Mouse (Mus musculus): ENCODE data around the gene Dpy19l2. TPM values are rescaled to one million over a fixed set of nuclear protein-coding genes. Genes with fewer than 3 reads are reported as not detected.

The Dpy19l2 gene
- polyA plus RNA-seq (2012; rRNA removed) = not detected in 2 replicates

GRCm38 (mm10) chr9:24695700-24696404 lies at the start of gene Dpy19l2:
Gene Dpy19l2, minus strand, starts transcription at chr9:24696293.

GRCm38 (mm10) chr9:24624896-24625295 lies 71.2 kb downstream of the Dpy19l2 start, which contains the start of gene Cypt4:
Gene Cypt4, plus strand, starts transcription at chr9:24625196.

Other genes with a start within 250 kb of the Dpy19l2 start
- 0.85 and 0.88 TPM in 2 replicates for gene Dpy19l1, start 193.2 kb downstream of the Dpy19l2 start, polyA plus RNA-seq (2012; rRNA removed)
- gene Cypt4, start 71.1 kb downstream of the Dpy19l2 start, polyA plus RNA-seq (2012; rRNA removed) = not detected in 2 replicates
- gene Tbx20, start 78.0 kb upstream of the Dpy19l2 start, polyA plus RNA-seq (2012; rRNA removed) = not detected in 2 replicates

Data from stomach, adult 2 months (tissue).